Mouse (Mus musculus) ES-E14 (cell line): ENCODE data around the gene Hs6st3.

Source experiments
- CHD2 ChIP-seq: IDR thresholded peaks from 2 replicates; pipeline ENCODE4 v1.6.1; 2014; ENCODE audit warnings: mild to moderate bottlenecking, low read depth, low read length, inconsistent platforms
- HCFC1 ChIP-seq: IDR thresholded peaks from 2 replicates; pipeline ENCODE4 v1.6.1; 2012; ENCODE audit warnings: low read length, inconsistent platforms, borderline replicate concordance; ENCODE audit not compliant: insufficient read depth
- MAFK ChIP-seq: IDR thresholded peaks from 2 replicates; pipeline ENCODE4 v1.6.1; 2014; ENCODE audit warnings: mild to moderate bottlenecking, low read depth, low read length, inconsistent platforms; ENCODE audit not compliant: insufficient read depth
- ZC3H11A ChIP-seq: IDR thresholded peaks from 2 replicates; pipeline ENCODE4 v1.6.1; 2012; ENCODE audit warnings: low read depth, mild to moderate bottlenecking, inconsistent platforms, low read length, borderline replicate concordance
- ZNF384 ChIP-seq: IDR thresholded peaks from 2 replicates; pipeline ENCODE4 v1.6.1; 2012; ENCODE audit warnings: low read depth, low read length, inconsistent platforms

DNA sequence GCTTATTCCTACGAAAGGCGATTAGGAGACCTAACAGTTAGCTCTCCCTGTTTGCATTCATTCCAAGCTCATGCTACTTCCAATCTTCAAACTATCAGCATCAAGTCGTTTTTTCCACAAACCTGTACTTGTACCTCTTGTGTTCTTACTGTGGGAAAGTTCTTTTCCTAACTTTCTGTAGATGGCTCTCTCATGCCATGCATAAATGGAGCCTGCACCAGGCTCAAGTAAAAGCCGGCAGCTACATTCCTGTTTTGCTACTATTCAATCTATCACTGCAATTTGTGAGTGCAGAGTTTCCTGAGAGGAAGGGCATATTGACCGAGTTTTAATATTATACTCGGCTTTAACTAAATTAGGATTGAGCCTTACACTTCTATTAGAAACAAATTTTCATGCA is 25.6 kb upstream of the Hs6st3 start:
- no peak for TF ChIP-seq CHD2
- no peak for TF ChIP-seq ZC3H11A
- no peak for TF ChIP-seq MAFK
- no peak for TF ChIP-seq ZNF384
- no peak for TF ChIP-seq HCFC1
